Mouse (Mus musculus) hindbrain, embryonic 14.5 days (tissue): ENCODE data around the gene Cenpl. TPM values are rescaled to one million over a fixed set of nuclear protein-coding genes. Genes with fewer than 3 reads are reported as not detected.

Experiments
- ATAC-seq: fragments of 200-750 bp; cut with Nextera tagmentation; 2 replicates; pipeline ENCODE4 v1.8.0; 2017; ENCODE audit warnings: moderate number of reproducible peaks, mild to moderate bottlenecking, moderate TSS enrichment, moderate library complexity; ENCODE audit not compliant: low FRiP score
- DNase-seq: peaks from one replicate; pipeline ENCODE4 v3.0.0-alpha.2; 2015; ENCODE audit warnings: low spot score
- H3K27ac ChIP-seq: fragments of 300-500 bp; sonication (generic); 2 replicates; pipeline ENCODE4 v1.5.1; 2014; ENCODE audit warnings: mild to moderate bottlenecking, moderate library complexity
- H3K27me3 ChIP-seq: fragments of 300-500 bp; sonication (generic); 2 replicates; pipeline ENCODE4 v1.6.1; 2014; ENCODE audit warnings: mild to moderate bottlenecking, low read length, mixed read lengths; ENCODE audit not compliant: control insufficient read depth, insufficient read depth
- H3K36me3 ChIP-seq: fragments of 300-500 bp; sonication (generic); replicated peaks from 2 replicates; pipeline ENCODE4 v1.6.1; 2014; ENCODE audit not compliant: control insufficient read depth, insufficient read depth
- H3K4me1 ChIP-seq: fragments of 300-500 bp; sonication (generic); replicated peaks from 2 replicates; pipeline ENCODE4 v1.6.1; 2014; ENCODE audit warnings: antibody characterized with exemption, low read length, mixed read lengths; ENCODE audit not compliant: control insufficient read depth, insufficient read depth
- H3K4me2 ChIP-seq: fragments of 300-500 bp; sonication (generic); replicated peaks from 2 replicates; pipeline ENCODE4 v1.6.1; 2014; ENCODE audit warnings: mild to moderate bottlenecking, moderate library complexity
- H3K4me3 ChIP-seq: fragments of 300-500 bp; sonication (generic); replicated peaks from 2 replicates; pipeline ENCODE4 v1.5.1; 2014; ENCODE audit warnings: mild to moderate bottlenecking, low read length
- H3K9ac ChIP-seq: fragments of 300-500 bp; sonication (generic); 2 replicates; pipeline ENCODE4 v1.6.1; 2014
- H3K9me3 ChIP-seq: fragments of 300-500 bp; sonication (generic); 2 replicates; pipeline ENCODE4 v1.6.1; 2016; ENCODE audit warnings: low read length; ENCODE audit not compliant: control insufficient read depth
- WGBS: fragments of 180-500 bp; shearing (Covaris S2); extraction: QIAGEN DNeasy Blood & Tissue Kit; methylation state at CpG from one replicate; pipeline ENCODE4 v1.1.7; 2014; 5-methylcytosine and 5-hydroxymethylcytosine counted together
- polyA plus RNA-seq: library from polyadenylated mRNA; unstranded; fragments of >200 nt; fragmentation: Nextera tagmentation; extraction: Ambion mirVana; gene quantifications from 2 replicates; pipeline ENCODE4 v1.2.1, GENCODE M21; 2014

Gene Cenpl
- polyA plus RNA-seq, 1 experiment from 2014 or later = 9.4 TPM

GRCm38 (mm10) chr1:161077243-161077642 is 6.7 kb downstream of the Cenpl start:
- Histone ChIP-seq H3K27ac (no peak overlapping the region), H3K9me3 (no peaks in the 10 kb centered on the region), H3K9ac (no peak overlapping the region), H3K4me1 (peaks cover 11% of the 10 kb centered on the region), H3K4me3 (no peak overlapping the region), H3K4me2 (no peak overlapping the region), H3K36me3 (no peaks in the 10 kb centered on the region; the same call in none of the 2 replicates), H3K27me3 (no peaks in the 10 kb centered on the region)
- DNase-seq (no peak), ATAC-seq (no peak)
- whole genome bisulfite sequencing = 86% methylated on average over 3 of the region's 3 CpGs

DNA sequence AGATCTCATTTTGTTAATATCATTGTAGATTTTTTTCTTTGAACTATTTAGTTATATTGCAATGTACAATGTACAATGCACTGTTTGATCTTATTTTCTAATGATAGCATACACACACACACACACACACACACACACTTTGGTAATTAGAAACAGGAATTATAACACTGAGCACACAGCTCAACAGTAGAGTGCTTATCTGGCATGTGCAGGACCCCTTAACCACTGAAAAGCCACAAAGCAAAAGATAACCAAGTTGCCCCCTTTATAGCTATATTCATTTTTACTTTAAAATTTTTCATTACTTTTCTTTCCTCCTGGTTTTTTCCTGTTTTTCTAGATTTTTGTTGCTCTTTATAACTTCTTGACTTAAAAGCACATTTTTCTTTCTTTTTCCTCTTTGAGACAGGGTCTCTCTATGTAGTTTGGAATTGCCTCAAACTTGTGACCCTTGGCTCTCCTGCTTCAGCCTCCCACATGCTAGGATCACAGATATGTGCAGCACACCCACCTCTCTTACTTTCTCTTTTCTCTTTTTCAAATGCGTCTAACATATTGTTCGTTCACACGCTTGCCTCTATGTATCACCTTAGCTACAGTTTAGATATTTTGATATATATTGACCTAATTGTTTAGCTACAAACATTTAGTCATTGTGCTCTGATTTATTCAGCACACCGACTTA is 29.4 kb downstream of the Cenpl start:
- 99% methylated on average over 4 of the region's 4 CpGs for WGBS
- DNase-seq (no peak), ATAC-seq (no peak)
- Histone ChIP-seq H3K4me2 (no peak overlapping the region), H3K27me3 (no peaks in the 10 kb centered on the region), H3K4me1 (no peaks in the 10 kb centered on the region), H3K9ac (no peak overlapping the region), H3K27ac (no peak overlapping the region), H3K9me3 (no peaks in the 10 kb centered on the region), H3K36me3 (peaks cover 70% of the 10 kb centered on the region), H3K4me3 (no peak overlapping the region)

DNA sequence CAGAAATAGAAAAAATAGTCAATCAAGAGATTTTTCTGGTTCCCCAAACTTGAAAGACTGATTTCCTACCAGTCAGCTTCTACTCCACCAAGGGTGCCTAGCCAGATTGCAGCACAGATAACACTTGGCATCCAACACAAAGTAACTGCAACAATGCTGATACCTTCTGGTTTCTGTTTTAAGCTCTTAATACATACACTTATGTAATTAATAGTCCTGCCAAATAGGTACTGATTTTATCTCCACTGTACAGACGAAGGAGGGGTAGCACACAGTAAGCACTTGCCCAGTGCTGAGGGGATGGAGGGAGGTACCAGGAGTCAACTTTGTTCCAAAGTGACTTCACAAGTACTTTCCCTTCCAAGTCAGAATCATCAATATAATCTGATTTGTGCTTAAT is 33.3 kb downstream of the Cenpl start:
- Histone ChIP-seq H3K4me2 (no peak overlapping the region), H3K9ac (no peak overlapping the region), H3K4me3 (no peak overlapping the region), H3K27me3 (no peaks in the 10 kb centered on the region), H3K9me3 (no peaks in the 10 kb centered on the region), H3K4me1 (no peaks in the 10 kb centered on the region), H3K36me3 (peaks cover 62% of the 10 kb centered on the region), H3K27ac (no peak overlapping the region)
- no peak for DNase-seq
- WGBS = 79% methylated on average over 1 of the region's 1 CpGs
- no peak for ATAC-seq

GRCm38 (mm10) chr1:161109216-161109615 is 38.7 kb downstream of the Cenpl start:
- 84% methylated on average over 8 of the region's 8 CpGs for WGBS
- ATAC-seq (no peak), DNase-seq (no peak)
- Histone ChIP-seq H3K27me3 (no peaks in the 10 kb centered on the region), H3K4me2 (no peak overlapping the region), H3K27ac (no peak overlapping the region), H3K4me3 (no peak overlapping the region), H3K9me3 (no peaks in the 10 kb centered on the region), H3K9ac (no peak overlapping the region), H3K36me3 (peaks cover 37% of the 10 kb centered on the region), H3K4me1 (no peaks in the 10 kb centered on the region)

DNA sequence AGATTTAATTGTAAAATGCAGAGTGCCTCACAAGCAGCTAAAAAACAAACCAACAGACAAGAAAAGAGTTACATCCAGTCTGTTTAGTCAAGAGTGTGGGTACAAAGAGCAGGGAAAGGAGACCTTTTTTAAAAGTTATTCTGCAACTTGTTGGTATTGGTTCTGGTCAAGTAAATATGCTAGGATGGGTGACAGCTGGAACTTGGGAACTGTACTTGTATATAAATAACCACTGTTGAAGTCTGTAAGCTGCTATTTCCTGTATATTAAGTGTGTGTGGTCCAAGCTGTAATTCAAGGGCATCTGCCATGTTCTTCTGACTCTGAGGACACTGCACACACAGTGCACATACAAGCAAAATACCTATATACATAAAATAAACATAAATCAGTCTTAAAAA is 44.1 kb downstream of the Cenpl start:
- H3K27me3 ChIP-seq = no peaks in the 10 kb centered on the region
- no peak overlapping the region for H3K4me2 ChIP-seq
- H3K27ac ChIP-seq = no peak overlapping the region
- H3K4me3 ChIP-seq = no peak overlapping the region
- ATAC-seq (no peak), DNase-seq (no peak)
- H3K36me3 ChIP-seq = peaks cover under 1% of the 10 kb centered on the region
- no peaks in the 10 kb centered on the region for H3K4me1 ChIP-seq
- no peaks in the 10 kb centered on the region for H3K9me3 ChIP-seq
- no peak overlapping the region for H3K9ac ChIP-seq

GRCm38 (mm10) chr1:161122661-161123418 is 52.3 kb downstream of the Cenpl start:
- WGBS = 88% methylated on average over 10 of the region's 10 CpGs
- 0 out of 2 replicates have a peak, but pooled peaks cover 2% of the 10 kb centered on the region for H3K4me1 ChIP-seq
- H3K27ac ChIP-seq = no peak overlapping the region
- H3K4me2 ChIP-seq = no peak overlapping the region
- H3K9ac ChIP-seq = no peak overlapping the region
- H3K9me3 ChIP-seq = no peaks in the 10 kb centered on the region
- ATAC-seq (no peak), DNase-seq (no peak)
- H3K36me3 ChIP-seq = peaks cover 9% of the 10 kb centered on the region; the same call in 1 of the 2 replicates
- no peak overlapping the region for H3K4me3 ChIP-seq
- no peaks in the 10 kb centered on the region for H3K27me3 ChIP-seq

- no peak overlapping the region for H3K4me2 ChIP-seq
- 73% methylated on average over 1 of the region's 1 CpGs for WGBS
- H3K9me3 ChIP-seq = no peaks in the 10 kb centered on the region
- H3K9ac ChIP-seq = no peak overlapping the region
- H3K4me1 ChIP-seq = peaks cover 16% of the 10 kb centered on the region
- no peak overlapping the region for H3K4me3 ChIP-seq
- no peak overlapping the region for H3K27ac ChIP-seq
- H3K27me3 ChIP-seq = no peaks in the 10 kb centered on the region
- no peak for DNase-seq
- H3K36me3 ChIP-seq = peaks cover 5% of the 10 kb centered on the region; the same call in 1 of the 2 replicates
- ATAC-seq = no peak
Measured at GRCm38 (mm10) chr1:161126461-161126860, 55.9 kb downstream of the Cenpl start.

- H3K27ac ChIP-seq = peak within 1 kb of the TSS; percentile 82
- peak within 1 kb of the TSS; percentile 75 for H3K9ac ChIP-seq
- no peaks in the 10 kb centered on the region for H3K9me3 ChIP-seq
- peaks cover 16% of the 10 kb centered on the region for H3K4me1 ChIP-seq
- H3K36me3 ChIP-seq = peaks cover 5% of the 10 kb centered on the region; the same call in 1 of the 2 replicates
- 3% methylated on average over 41 of the region's 41 CpGs for WGBS
- DNase-seq = peak; percentile 97
- peak within 1 kb of the TSS; percentile 81 for H3K4me2 ChIP-seq
- peak within 1 kb of the TSS; percentile 64 for H3K4me3 ChIP-seq
- peak; percentile 98 for ATAC-seq
- H3K27me3 ChIP-seq = peaks cover 5% of the 10 kb centered on the region; the same call in 1 of the 2 replicates
Measured at GRCm38 (mm10) chr1:161130726-161131664, 60.5 kb downstream of the Cenpl start, which contains the start of gene Klhl20. Gene Klhl20 (minus strand): TSS chr1:161131511.
